Mouse (Mus musculus) splenic B cell, adult 2 months (primary cell): ENCODE data around the gene Serpinh1.

ENCODE experiments used
- DNase-seq: peaks from one replicate; pipeline ENCODE4 v3.0.0-alpha.2; 2011; ENCODE audit warnings: low read depth, low spot score
- H3K27me3 ChIP-seq: 2 replicates; pipeline ENCODE4 v1.6.1; 2012; ENCODE audit warnings: mild to moderate bottlenecking, low read length, moderate library complexity, mixed read lengths; ENCODE audit not compliant: control insufficient read depth, poor library complexity, insufficient read depth, severe bottlenecking
- H3K36me3 ChIP-seq: 2 replicates; pipeline ENCODE4 v1.6.1; 2012; ENCODE audit warnings: mild to moderate bottlenecking, low read length, moderate library complexity, mixed read lengths; ENCODE audit not compliant: control insufficient read depth, poor library complexity, insufficient read depth, severe bottlenecking

Serpinh1 gene

GRCm38 (mm10) chr7:99356244-99356930, 3.3 kb upstream of the Serpinh1 start:
- DNase-seq, result no peak
- H3K36me3 ChIP-seq, result no peaks in the 10 kb centered on the region
- H3K27me3 ChIP-seq, result no peaks in the 10 kb centered on the region

- Histone ChIP-seq H3K36me3 (no peaks in the 10 kb centered on the region), H3K27me3 (no peaks in the 10 kb centered on the region)
- DNase-seq, result no peak
Observed at GRCm38 (mm10) chr7:99355731-99356131, 2.7 kb upstream of the Serpinh1 start.

DNA sequence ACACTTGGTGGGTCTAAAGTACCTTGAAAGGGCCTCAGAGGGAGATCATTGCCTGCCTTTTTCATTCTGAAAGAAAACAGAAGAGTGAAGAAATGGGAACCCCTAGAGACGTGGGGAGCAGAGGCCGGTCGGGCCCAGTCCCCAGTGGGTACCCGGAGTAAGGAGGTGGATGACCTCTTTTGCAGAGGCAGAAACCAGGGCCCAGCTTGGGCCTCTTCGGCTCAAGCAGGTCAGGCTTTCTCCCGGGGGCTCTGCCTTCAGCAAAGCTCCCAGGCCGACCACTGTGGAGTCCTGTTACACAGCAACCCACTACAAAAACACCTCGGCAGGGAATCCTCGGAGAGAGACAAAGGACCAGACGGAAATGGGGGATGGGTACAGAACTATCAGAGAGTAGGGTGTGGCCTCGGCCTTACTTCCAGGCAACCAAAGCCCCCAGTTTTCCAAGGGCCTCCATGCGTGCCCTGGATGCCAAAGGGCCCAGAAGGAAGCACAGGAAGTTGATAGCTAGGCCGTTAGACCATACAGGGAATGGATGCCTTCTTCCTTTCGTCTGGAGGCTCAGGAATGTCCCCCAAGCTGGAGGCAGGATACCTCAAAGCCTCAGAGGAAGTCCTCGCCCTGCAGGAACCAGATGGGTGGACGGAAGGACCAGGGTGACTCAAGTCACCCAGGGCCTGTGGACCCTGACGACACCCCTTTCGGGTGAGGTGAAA, 1.1 kb downstream of the Serpinh1 start:
- H3K36me3 ChIP-seq, result no peaks in the 10 kb centered on the region
- no peak for DNase-seq
- H3K27me3 ChIP-seq, result no peaks in the 10 kb centered on the region

DNA sequence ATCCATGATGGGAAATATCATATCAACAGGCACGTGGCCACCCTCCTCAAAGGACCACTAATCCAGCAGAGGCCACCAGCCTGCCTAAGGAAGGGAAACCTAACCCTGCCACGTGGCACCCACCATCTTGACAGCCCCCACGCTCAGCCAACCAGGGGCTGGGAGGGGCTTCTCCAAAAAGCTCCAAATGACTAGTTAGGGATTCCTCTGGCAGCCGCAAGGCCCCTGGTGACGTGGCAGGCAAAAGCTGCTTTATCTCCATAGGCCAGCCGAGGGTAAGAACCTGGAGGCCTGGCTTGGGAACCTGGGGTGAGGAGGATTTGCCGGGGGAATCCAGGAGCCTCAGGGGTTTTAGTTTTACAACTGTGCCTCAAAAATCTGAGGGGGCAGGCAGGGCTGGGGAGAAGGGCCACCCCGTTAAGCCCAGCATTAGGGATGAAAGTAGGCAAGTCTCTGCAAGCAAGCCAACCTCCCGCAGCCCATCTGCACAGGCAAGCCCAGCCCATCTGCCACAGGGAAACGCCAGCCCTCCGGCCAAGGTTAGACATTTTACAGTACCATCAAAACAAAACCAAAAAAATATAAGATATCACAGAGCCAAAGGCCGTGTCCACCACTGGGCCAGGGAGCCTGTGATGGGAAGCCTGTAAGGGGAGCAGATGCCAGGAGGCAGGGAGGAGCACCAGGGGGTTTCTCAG, 1.8 kb downstream of the Serpinh1 start:
- no peak for DNase-seq
- Histone ChIP-seq H3K36me3 (no peaks in the 10 kb centered on the region), H3K27me3 (no peaks in the 10 kb centered on the region)

GRCm38 (mm10) chr7:99349782-99350720, 3.0 kb downstream of the Serpinh1 start:
- no peaks in the 10 kb centered on the region for H3K27me3 ChIP-seq
- DNase-seq, result no peak
- no peaks in the 10 kb centered on the region for H3K36me3 ChIP-seq

- no peaks in the 10 kb centered on the region for H3K36me3 ChIP-seq
- no peaks in the 10 kb centered on the region for H3K27me3 ChIP-seq
- DNase-seq, result no peak
Observed at GRCm38 (mm10) chr7:99348883-99349282, 4.2 kb downstream of the Serpinh1 start.

DNA sequence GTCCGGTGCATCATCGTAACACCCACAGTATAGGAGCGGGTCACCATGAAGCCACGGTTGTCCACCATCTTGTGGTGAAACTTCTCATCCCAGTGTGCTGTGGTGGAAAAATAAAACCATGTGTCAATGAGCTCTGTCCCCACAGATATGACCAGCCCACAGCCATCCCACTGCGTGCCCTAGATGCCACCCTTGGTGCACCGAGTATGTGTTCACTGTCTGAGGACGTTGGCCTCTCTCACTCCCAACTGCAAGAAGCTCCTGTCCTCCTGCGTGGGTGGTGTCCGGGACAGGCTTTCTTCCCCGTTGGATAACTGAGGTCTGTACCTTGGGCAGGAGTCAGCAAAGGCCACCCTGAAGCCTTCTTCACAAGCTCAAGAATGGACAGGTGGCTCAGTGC, 5.8 kb downstream of the Serpinh1 start:
- no peaks in the 10 kb centered on the region for H3K36me3 ChIP-seq
- DNase-seq, result no peak

DNA sequence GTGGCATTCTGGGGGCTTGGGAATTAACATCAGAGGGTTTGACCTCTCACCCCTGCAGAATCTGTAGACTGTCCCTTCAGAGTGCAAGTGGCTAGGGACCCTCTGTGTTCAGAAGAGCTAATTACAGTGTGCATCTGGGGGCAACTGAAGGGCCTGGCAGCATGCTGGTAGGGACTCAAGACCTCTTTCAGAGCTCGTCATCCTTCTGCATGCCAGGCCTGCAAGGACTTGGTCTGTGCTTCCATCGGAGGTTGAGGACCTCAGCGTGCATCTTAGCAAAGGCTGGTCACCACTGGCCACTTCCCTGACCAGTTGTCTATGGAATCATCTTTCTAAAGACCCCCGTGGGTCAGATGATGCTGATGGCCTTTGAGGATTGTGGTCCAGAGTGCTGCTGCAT, 9.5 kb downstream of the Serpinh1 start:
- DNase-seq, result no peak
- no peaks in the 10 kb centered on the region for H3K27me3 ChIP-seq
- H3K36me3 ChIP-seq, result no peaks in the 10 kb centered on the region

More for the DNA sequence above, 5.8 kb downstream of the Serpinh1 start:
- no peaks in the 10 kb centered on the region for H3K27me3 ChIP-seq

DNA sequence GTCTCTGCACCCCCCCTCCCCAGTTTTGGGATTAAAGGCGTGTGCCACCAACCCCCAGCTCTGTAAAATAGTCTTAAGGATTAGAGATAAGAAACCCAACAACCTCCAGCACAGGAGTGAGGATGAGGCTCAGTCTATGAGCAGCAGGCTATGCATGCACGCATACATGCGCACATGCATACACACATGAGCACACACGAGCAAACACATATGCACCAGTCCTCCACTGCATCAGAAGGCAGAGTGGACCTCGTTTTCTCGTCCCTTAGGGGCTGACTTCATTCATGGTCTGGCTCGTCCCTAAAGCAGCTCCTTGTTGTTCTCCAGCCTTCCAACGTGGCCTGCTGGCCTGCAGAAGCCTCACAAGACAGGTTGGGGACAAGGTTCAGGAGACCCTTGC, 12.3 kb downstream of the Serpinh1 start:
- Histone ChIP-seq H3K27me3 (no peaks in the 10 kb centered on the region), H3K36me3 (no peaks in the 10 kb centered on the region)
- DNase-seq, result no peak

GRCm38 (mm10) chr7:99332774-99333480, 20.1 kb downstream of the Serpinh1 start:
- peak; percentile 56 for DNase-seq
- Histone ChIP-seq H3K36me3 (no peaks in the 10 kb centered on the region), H3K27me3 (no peaks in the 10 kb centered on the region)

DNA sequence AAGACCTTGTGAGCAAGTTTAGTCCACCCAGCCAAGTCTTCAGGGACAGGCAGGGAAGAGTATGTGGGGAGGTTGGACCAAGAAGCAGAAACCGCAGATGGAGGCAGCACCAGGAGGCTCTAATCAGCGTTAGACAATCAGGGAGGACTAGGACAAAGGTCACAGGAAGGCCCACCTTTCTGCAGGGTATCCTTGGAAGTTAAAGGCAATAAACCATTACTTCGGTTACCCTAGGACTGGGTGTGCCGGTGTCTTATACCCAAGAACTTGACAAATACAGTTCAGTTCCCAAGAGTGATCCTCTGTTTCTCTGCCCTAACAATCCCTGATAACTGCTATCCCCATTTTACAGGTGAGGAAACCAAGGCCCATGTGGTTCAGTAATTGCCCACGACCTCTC, 23.0 kb downstream of the Serpinh1 start:
- no peak for DNase-seq
- Histone ChIP-seq H3K36me3 (no peaks in the 10 kb centered on the region), H3K27me3 (no peaks in the 10 kb centered on the region)

DNA sequence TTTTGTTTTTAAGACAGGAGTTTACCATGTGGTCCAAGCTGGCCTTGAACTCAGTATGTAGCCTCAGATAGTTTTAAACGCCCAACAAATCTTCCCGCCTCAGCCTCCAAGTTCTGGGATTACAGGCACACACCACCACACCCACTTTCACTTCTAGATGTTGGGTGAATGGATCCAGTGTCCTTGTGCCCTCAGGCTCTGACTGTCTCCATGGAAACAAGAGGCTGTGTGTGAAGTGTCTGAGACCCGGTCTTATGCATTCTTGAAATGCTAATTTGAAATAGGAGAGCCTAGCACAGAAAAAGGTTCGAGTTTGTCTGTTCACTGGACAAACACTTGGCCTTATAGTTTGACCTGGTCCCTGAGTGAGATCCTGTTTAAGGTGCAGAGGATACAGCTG, 24.2 kb downstream of the Serpinh1 start:
- no peak for DNase-seq
- no peaks in the 10 kb centered on the region for H3K27me3 ChIP-seq
- no peaks in the 10 kb centered on the region for H3K36me3 ChIP-seq

- H3K27me3 ChIP-seq, result no peaks in the 10 kb centered on the region
- no peak for DNase-seq
- H3K36me3 ChIP-seq, result no peaks in the 10 kb centered on the region
Observed at GRCm38 (mm10) chr7:99326128-99326527, 26.9 kb downstream of the Serpinh1 start.

DNA sequence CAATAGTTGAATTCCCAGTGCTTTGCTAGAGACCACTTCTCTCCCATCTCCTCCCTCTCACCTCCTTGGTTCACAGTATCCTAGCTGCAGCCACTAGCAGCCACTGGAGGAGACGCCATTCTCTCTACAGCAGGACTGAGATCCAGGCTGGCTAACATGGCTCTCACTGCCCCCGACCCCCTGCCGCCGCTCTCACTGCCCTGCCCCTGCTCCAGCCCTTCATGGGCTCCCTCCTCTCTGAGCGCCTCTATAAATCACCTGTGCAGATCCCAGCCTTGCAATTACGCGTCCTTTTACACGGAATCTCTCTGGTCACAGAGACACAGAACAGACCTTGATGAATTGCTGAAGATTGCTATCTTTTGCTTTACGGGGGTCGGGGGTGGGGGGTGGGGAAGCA, 28.2 kb downstream of the Serpinh1 start:
- H3K36me3 ChIP-seq, result no peaks in the 10 kb centered on the region
- no peak for DNase-seq
- H3K27me3 ChIP-seq, result no peaks in the 10 kb centered on the region
